Mouse (Mus musculus) embryonic facial prominence, embryonic 12.5 days (tissue): Measurements from ENCODE around the gene Gm11937. TPM values are rescaled to one million over a fixed set of nuclear protein-coding genes. Genes with fewer than 3 reads are reported as not detected.
A peak's percentile ranks its signal among the peaks of the same experiment; 100 is the strongest.

ENCODE experiments used
- ATAC-seq: fragments of 200-750 bp; cut with Nextera tagmentation; 2 replicates; pipeline ENCODE4 v1.8.0; 2017; ENCODE audit not compliant: insufficient number of reproducible peaks, insufficient read depth, low FRiP score, low TSS enrichment
- H3K27ac ChIP-seq: fragments of 300-500 bp; sonication (generic); 2 replicates; pipeline ENCODE4 v1.5.1; 2016; ENCODE audit warnings: mild to moderate bottlenecking
- H3K27me3 ChIP-seq: fragments of 300-500 bp; sonication (generic); 2 replicates; pipeline ENCODE4 v1.6.1; 2016; ENCODE audit warnings: mild to moderate bottlenecking, moderate library complexity
- H3K36me3 ChIP-seq: fragments of 300-500 bp; sonication (generic); 2 replicates; pipeline ENCODE4 v1.6.1; 2016; ENCODE audit warnings: mild to moderate bottlenecking
- H3K4me1 ChIP-seq: fragments of 300-500 bp; sonication (generic); 2 replicates; pipeline ENCODE4 v1.6.1; 2016
- H3K4me2 ChIP-seq: fragments of 300-500 bp; sonication (generic); replicated peaks from 2 replicates; pipeline ENCODE4 v1.6.1; 2016; ENCODE audit warnings: mild to moderate bottlenecking, moderate library complexity
- H3K4me3 ChIP-seq: fragments of 300-500 bp; sonication (generic); 2 replicates; pipeline ENCODE4 v1.5.1; 2016; ENCODE audit warnings: mild to moderate bottlenecking
- H3K9ac ChIP-seq: fragments of 300-500 bp; sonication (generic); 2 replicates; pipeline ENCODE4 v1.6.1; 2016; ENCODE audit warnings: mild to moderate bottlenecking, moderate library complexity
- H3K9me3 ChIP-seq: fragments of 300-500 bp; sonication (generic); 2 replicates; pipeline ENCODE4 v1.6.1; 2016; ENCODE audit warnings: mild to moderate bottlenecking, moderate library complexity
- WGBS: fragments of 180-500 bp; shearing (Covaris S2); methylation state at CpG from one replicate; pipeline ENCODE4 v1.1.7; 2016; 5-methylcytosine and 5-hydroxymethylcytosine counted together
- polyA plus RNA-seq: library from polyadenylated mRNA; unstranded; fragments of >200 nt; fragmentation: Nextera tagmentation; extraction: Ambion mirVana; gene quantifications from 2 replicates; pipeline ENCODE4 v1.2.1, GENCODE M21; 2016

Gene Gm11937
- polyA plus RNA-seq, 1 experiment from 2014 or later, result not detected

DNA sequence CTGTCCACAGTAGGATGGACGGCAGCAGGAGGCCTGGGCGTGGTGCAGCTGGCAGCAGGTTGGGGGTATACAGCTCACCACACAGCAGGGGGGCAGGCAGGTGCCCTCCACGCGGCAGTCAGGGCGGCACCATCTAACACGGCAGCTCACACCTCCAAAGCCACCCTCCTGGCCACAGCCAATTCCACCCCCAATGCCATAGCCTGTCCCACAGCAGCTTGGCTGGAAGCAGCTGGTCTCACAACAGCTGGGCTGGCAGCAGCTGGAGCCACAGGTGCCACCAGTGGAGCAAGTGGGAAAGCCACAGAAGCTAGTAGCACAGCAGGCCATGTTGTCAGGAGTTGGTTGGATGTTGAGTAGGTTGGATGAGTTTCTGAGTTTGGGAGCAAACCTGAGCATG is 29.4 kb downstream of the Gm11937 start, which contains the start of gene Krtap1-5:
Gene Krtap1-5 (minus strand): TSS at position 381 of the 400 bp plus-strand sequence.
- Histone ChIP-seq H3K9me3 (no peaks in the 10 kb centered on the region), H3K27ac (no peak within 1 kb of the TSS), H3K9ac (no peak within 1 kb of the TSS), H3K36me3 (no peaks in the 10 kb centered on the region), H3K4me2 (no peak within 1 kb of the TSS), H3K4me3 (no peak within 1 kb of the TSS), H3K27me3 (no peaks in the 10 kb centered on the region), H3K4me1 (no peaks in the 10 kb centered on the region)
- ATAC-seq, result no peak
- 74% methylated on average over 6 of the region's 6 CpGs for WGBS

DNA sequence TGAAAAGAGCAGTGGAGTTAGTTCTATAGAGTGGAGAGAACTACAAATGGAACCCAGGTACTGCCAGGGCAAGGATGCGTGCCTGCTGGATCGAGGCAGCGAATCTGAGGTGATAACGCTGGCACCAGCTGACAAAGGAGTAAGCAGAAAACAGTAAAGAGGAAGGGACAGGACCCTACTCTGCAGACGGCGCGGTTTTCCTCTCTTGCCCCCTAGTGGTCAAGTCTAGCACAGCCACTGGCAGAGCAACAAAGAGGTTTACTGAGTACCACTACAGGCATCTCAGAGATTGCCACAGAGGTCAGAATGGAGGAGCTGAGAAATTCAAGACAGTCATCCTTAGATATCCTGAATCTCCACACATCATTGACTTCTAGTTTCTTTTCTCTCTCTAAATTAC is 35.9 kb downstream of the Gm11937 start:
- Histone ChIP-seq H3K36me3 (no peaks in the 10 kb centered on the region), H3K9me3 (no peaks in the 10 kb centered on the region), H3K4me3 (no peak overlapping the region), H3K4me1 (no peaks in the 10 kb centered on the region), H3K27ac (no peak overlapping the region), H3K4me2 (peak overlapping the region; percentile 35), H3K9ac (no peak overlapping the region), H3K27me3 (no peaks in the 10 kb centered on the region)
- 3% methylated on average over 7 of the region's 7 CpGs for WGBS
- ATAC-seq, result no peak

DNA sequence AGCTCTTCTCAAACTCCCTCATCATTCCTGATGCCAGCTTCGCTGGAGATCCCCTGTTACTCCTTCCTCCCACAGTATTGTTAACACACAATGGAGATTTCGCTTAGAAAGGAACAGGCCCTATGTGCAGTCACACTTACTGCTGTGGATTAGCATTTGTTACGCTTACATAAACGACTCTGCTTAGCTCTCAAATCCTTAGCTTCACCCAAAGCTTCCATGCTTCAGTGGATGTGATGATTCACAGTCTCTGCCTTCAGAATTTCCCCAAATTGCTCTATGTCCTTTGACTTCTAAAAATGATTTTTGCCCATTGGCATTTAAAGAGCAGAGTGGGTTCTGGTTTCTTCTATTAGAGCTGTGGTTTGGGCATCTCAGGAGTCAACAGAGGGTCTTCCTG is 36.8 kb downstream of the Gm11937 start:
- no peaks in the 10 kb centered on the region for H3K27me3 ChIP-seq
- H3K36me3 ChIP-seq, result no peaks in the 10 kb centered on the region
- no peaks in the 10 kb centered on the region for H3K9me3 ChIP-seq
- no peaks in the 10 kb centered on the region for H3K4me1 ChIP-seq
- ATAC-seq, result no peak
- H3K4me2 ChIP-seq, result no peak overlapping the region
- WGBS, result 66% methylated on average over 4 of the region's 4 CpGs
- H3K27ac ChIP-seq, result no peak overlapping the region
- no peak overlapping the region for H3K9ac ChIP-seq
- H3K4me3 ChIP-seq, result no peak overlapping the region

DNA sequence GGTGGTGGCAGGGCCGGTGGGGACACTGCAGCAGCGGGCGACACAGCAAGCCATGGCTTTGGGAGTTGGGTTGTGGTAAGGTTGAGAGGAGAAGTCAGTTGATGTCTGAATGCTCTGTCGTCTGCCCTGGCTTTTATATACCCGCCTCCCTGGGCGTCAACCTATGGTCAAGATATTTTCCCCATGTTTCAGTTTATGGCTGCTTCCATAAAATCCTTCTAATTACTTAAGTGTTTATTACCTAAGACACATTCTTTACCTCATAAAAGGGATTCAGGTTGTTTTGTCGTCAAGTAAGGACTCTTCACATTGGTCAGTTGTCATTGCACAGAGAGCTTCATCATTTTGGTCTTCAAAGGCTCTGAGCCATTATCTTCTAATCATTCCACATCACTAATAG is 43.5 kb downstream of the Gm11937 start, which contains the start of gene Krtap3-1:
Gene Krtap3-1 (minus strand): TSS at position 101 of the 400 bp plus-strand sequence.
- Histone ChIP-seq H3K9me3 (no peaks in the 10 kb centered on the region), H3K4me1 (no peaks in the 10 kb centered on the region), H3K27me3 (no peaks in the 10 kb centered on the region), H3K36me3 (no peaks in the 10 kb centered on the region), H3K9ac (no peak within 1 kb of the TSS), H3K27ac (no peak within 1 kb of the TSS), H3K4me3 (no peak within 1 kb of the TSS), H3K4me2 (no peak within 1 kb of the TSS)
- 87% methylated on average over 7 of the region's 7 CpGs for whole genome bisulfite sequencing
- ATAC-seq, result no peak

DNA sequence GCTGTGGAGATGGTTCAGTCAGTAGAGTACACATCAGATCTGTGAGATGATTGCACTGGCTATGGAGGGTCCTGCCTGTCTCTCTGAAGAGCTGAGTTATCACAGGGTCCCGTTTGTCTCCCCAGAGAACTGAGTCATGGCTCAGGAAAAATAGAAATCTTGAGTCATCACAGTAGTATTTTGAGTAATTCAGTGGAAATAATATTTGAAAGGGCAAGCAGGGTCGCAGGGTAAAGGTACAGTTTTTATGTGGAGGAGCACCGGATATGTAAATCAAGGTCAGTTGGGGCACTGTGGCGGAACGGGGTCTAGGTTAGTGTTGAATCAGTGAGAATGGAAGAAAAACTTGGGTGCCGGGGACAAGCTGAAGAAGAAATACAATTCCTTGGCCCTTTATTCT is 47.4 kb downstream of the Gm11937 start:
- H3K4me3 ChIP-seq, result no peak overlapping the region
- no peaks in the 10 kb centered on the region for H3K27me3 ChIP-seq
- 80% methylated on average over 6 of the region's 6 CpGs for WGBS
- H3K27ac ChIP-seq, result no peak overlapping the region
- H3K36me3 ChIP-seq, result no peaks in the 10 kb centered on the region
- H3K9ac ChIP-seq, result no peak overlapping the region
- ATAC-seq, result no peak
- H3K4me1 ChIP-seq, result no peaks in the 10 kb centered on the region
- no peaks in the 10 kb centered on the region for H3K9me3 ChIP-seq
- no peak overlapping the region for H3K4me2 ChIP-seq

Other genes starting within 250 kb of the Gm11937 start
- 0.18 and 0.29 TPM in 2 replicates for gene Krt28, start 235.3 kb downstream of the Gm11937 start, polyA plus RNA-seq
- gene Krt10, start 220.8 kb downstream of the Gm11937 start, polyA plus RNA-seq, result 34.6 and 35.3 TPM in 2 replicates
- not detected in 2 replicates for gene Krt12, start 187.9 kb downstream of the Gm11937 start, polyA plus RNA-seq
- 0.40 and 0.42 TPM in 2 replicates for gene Krt20, start 172.0 kb downstream of the Gm11937 start, polyA plus RNA-seq
- gene Krt23, start 117.1 kb downstream of the Gm11937 start, polyA plus RNA-seq, result 0.61 and 2.4 TPM in 2 replicates
- not detected in 2 replicates for gene Krt39, start 88.9 kb downstream of the Gm11937 start, polyA plus RNA-seq
- gene Krt40, start 67.0 kb downstream of the Gm11937 start, polyA plus RNA-seq, result not detected in 2 replicates
- not detected in 2 replicates for gene Krtap3-3, start 59.3 kb downstream of the Gm11937 start, polyA plus RNA-seq
- not detected in 2 replicates for gene Krtap3-2, start 53.3 kb downstream of the Gm11937 start, polyA plus RNA-seq
- not detected in 2 replicates for gene Gm11939, start 50.7 kb downstream of the Gm11937 start, polyA plus RNA-seq
- not detected in 2 replicates for gene Krtap3-1, start 43.6 kb downstream of the Gm11937 start, polyA plus RNA-seq
- not detected in 2 replicates for gene Krtap1-5, start 29.2 kb downstream of the Gm11937 start, polyA plus RNA-seq
- gene Krtap1-4, start 26.5 kb downstream of the Gm11937 start, polyA plus RNA-seq, result not detected in 2 replicates
- not detected in 2 replicates for gene Krtap1-3, start 18.9 kb downstream of the Gm11937 start, polyA plus RNA-seq
- not detected in 2 replicates for gene Krtap9-3, start 12.1 kb downstream of the Gm11937 start, polyA plus RNA-seq
- not detected in 2 replicates for gene Gm11938, start 6.9 kb downstream of the Gm11937 start, polyA plus RNA-seq
- gene Krtap2-4, start 4.7 kb upstream of the Gm11937 start, polyA plus RNA-seq, result not detected in 2 replicates
- gene Gm11562, start 10.2 kb upstream of the Gm11937 start, polyA plus RNA-seq, result not detected in 2 replicates
- gene Krtap4-1, start 18.0 kb upstream of the Gm11937 start, polyA plus RNA-seq, result not detected in 2 replicates
- not detected in 2 replicates for gene Krtap4-2, start 24.9 kb upstream of the Gm11937 start, polyA plus RNA-seq
- not detected in 2 replicates for gene Krtap4-7, start 33.9 kb upstream of the Gm11937 start, polyA plus RNA-seq
- not detected in 2 replicates for gene Gm11555, start 40.0 kb upstream of the Gm11937 start, polyA plus RNA-seq
- not detected in 2 replicates for gene Gm11563, start 48.8 kb upstream of the Gm11937 start, polyA plus RNA-seq
- not detected in 2 replicates for gene Krtap4-6, start 55.8 kb upstream of the Gm11937 start, polyA plus RNA-seq
- gene Gm14190, start 80.6 kb upstream of the Gm11937 start, polyA plus RNA-seq, result not detected in 2 replicates
- gene Gm14180, start 124.1 kb upstream of the Gm11937 start, polyA plus RNA-seq, result not detected in 2 replicates
- gene Gm11595, start 162.7 kb upstream of the Gm11937 start, polyA plus RNA-seq, result not detected in 2 replicates
- gene Krtap4-8, start 170.5 kb upstream of the Gm11937 start, polyA plus RNA-seq, result not detected in 2 replicates
- not detected in 2 replicates for gene Krtap4-9, start 175.0 kb upstream of the Gm11937 start, polyA plus RNA-seq
- not detected in 2 replicates for gene Gm11596, start 183.3 kb upstream of the Gm11937 start, polyA plus RNA-seq
- gene Gm11569, start 188.7 kb upstream of the Gm11937 start, polyA plus RNA-seq, result not detected in 2 replicates
- gene Gm11554, start 194.3 kb upstream of the Gm11937 start, polyA plus RNA-seq, result not detected in 2 replicates
- not detected in 2 replicates for gene Krtap4-13, start 199.7 kb upstream of the Gm11937 start, polyA plus RNA-seq
- gene Gm11564, start 205.5 kb upstream of the Gm11937 start, polyA plus RNA-seq, result not detected in 2 replicates
- gene 2300003K06Rik, start 227.9 kb upstream of the Gm11937 start, polyA plus RNA-seq, result not detected in 2 replicates
- not detected in 2 replicates for gene Krtap4-16, start 241.4 kb upstream of the Gm11937 start, polyA plus RNA-seq
- not detected in 2 replicates for gene Gm11568, start 247.7 kb upstream of the Gm11937 start, polyA plus RNA-seq